Mouse (Mus musculus): Measurements from ENCODE around the gene Tsr1. TPM values are rescaled to one million over a fixed set of nuclear protein-coding genes. Genes with fewer than 3 reads are reported as not detected.

Tsr1 gene
- polyA plus RNA-seq, 1 experiment from 2014 or later: 52.7 TPM

DNA sequence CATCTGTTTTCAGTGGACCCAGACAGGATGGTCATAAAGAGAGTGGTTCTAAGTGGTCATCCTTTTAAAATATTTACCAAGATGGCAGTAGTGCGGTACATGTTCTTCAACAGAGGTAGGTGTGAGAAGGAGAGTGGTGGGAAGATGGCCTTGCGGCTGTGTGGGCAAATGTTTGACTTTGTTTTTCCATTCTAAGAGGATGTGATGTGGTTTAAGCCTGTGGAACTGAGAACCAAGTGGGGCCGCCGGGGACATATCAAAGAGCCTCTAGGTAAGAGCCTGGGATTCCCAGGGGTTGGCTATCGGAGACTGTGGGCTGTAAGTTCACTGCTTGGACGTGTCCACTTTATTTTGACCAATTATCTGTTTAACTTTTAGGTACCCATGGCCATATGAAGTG, 10.0 kb downstream of the Tsr1 start:
- 95% methylated on average over 6 of the region's 6 CpGs for WGBS
- Histone ChIP-seq H3K9me3 (no peaks in the 10 kb centered on the region), H3K4me1 (no peaks in the 10 kb centered on the region), H3K27ac (no peak overlapping the region), H3K27me3 (ENCODE audit: insufficient read depth, poor library complexity, severe bottlenecking) (no peaks in the 10 kb centered on the region), H3K36me3 (peaks cover 77% of the 10 kb centered on the region), H3K4me3 (no peak overlapping the region)
- no peak for DNase-seq (ENCODE audit: low spot score)

DNA sequence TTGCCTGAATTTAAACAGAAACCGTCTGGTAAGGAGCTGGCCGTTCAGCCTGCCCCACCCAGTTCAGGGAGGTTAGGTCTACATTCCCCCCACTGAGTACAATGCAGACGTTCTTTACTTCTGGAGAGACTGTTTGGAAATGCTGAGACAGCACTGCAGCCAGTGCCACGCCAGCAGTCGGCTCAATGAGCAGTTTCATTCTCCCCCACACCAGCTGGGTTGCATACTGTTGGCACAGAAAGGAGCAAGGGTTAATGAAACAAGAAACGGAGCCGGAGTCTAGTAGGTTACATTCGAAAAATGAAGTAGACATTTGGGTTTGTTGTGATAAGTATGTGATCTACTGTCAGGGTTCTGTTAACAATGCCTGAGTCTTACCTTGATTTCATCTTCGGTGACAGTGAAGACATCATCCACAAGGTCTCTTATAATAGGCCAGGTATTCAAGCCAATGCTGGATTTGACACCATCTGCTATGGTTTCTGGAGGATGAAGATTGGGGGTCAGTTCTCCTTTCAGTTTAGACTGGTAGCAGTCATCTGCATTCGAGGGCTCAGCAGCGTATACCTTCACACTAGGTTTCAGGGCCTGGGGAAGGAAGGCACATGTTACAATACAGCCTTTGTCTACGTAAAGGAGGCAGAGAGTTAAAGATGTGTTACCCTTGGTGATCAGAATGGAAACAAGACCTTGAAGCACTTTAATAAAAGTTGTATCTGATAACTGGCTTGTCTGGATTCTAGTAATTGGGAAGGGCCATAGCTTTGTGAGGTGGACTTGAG, 10.9 kb downstream of the Tsr1 start:
- WGBS: 83% methylated on average over 12 of the region's 12 CpGs
- no peak overlapping the region for H3K27ac ChIP-seq
- no peaks in the 10 kb centered on the region for H3K9me3 ChIP-seq
- no peaks in the 10 kb centered on the region for H3K4me1 ChIP-seq
- H3K4me3 ChIP-seq: no peak overlapping the region
- H3K36me3 ChIP-seq: peaks cover 67% of the 10 kb centered on the region
- no peaks in the 10 kb centered on the region for H3K27me3 ChIP-seq (ENCODE audit: insufficient read depth, poor library complexity, severe bottlenecking)
- DNase-seq (ENCODE audit: low spot score): no peak

DNA sequence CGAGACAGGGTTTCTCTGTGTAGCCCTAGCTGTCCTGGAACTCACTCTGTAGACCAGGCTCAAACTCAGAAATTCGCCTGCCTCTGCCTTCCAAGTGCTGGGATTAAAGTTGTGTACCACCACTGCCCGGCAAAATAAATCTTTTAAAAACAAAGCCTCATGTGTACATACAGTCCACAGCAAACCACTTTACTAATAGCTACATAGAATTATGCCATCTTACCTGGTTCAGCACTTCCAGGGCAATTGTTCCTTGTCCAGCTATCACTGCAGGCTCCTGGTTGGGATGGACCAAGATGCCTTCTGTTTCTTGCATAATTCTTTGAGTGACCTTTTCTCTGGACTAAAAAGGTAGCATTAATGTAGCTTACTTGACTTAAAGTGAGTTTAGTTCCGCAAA, 12.1 kb downstream of the Tsr1 start:
- no peaks in the 10 kb centered on the region for H3K4me1 ChIP-seq
- 85% methylated on average over 4 of the region's 4 CpGs for WGBS
- peaks cover 55% of the 10 kb centered on the region for H3K36me3 ChIP-seq

DNA sequence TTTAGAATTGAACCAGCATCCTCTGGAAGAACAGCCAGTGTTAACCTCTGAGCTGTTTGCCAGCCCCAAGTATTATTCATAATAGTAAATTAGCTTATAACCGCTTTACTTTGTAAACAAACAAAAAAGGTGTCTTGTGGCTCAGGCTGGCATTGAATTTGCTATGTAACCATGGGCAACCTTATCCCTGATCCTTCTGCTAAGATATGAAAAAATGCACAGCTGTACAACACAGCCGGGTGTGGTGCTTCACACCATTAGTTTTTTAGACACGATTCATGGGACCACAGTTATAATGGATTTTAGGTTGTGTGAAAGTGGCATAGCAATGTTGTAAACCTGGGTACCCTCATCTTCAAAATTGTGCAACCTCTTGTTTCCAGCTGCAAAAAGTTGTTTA, 14.6 kb downstream of the Tsr1 start:
- H3K4me1 ChIP-seq: peaks cover 7% of the 10 kb centered on the region; the same call in 1 of the 2 replicates
- no peaks in the 10 kb centered on the region for H3K9me3 ChIP-seq
- H3K27ac ChIP-seq: no peak overlapping the region
- peaks cover 36% of the 10 kb centered on the region for H3K36me3 ChIP-seq
- H3K4me3 ChIP-seq: no peak overlapping the region
- 84% methylated on average over 3 of the region's 3 CpGs for WGBS
- DNase-seq (ENCODE audit: low spot score): no peak
- no peaks in the 10 kb centered on the region for H3K27me3 ChIP-seq (ENCODE audit: insufficient read depth, poor library complexity, severe bottlenecking)

More for the DNA sequence above, 12.1 kb downstream of the Tsr1 start:
- H3K27ac ChIP-seq: no peak overlapping the region
- DNase-seq (ENCODE audit: low spot score): no peak
- no peaks in the 10 kb centered on the region for H3K27me3 ChIP-seq (ENCODE audit: insufficient read depth, poor library complexity, severe bottlenecking)
- H3K9me3 ChIP-seq: no peaks in the 10 kb centered on the region
- H3K4me3 ChIP-seq: no peak overlapping the region

DNA sequence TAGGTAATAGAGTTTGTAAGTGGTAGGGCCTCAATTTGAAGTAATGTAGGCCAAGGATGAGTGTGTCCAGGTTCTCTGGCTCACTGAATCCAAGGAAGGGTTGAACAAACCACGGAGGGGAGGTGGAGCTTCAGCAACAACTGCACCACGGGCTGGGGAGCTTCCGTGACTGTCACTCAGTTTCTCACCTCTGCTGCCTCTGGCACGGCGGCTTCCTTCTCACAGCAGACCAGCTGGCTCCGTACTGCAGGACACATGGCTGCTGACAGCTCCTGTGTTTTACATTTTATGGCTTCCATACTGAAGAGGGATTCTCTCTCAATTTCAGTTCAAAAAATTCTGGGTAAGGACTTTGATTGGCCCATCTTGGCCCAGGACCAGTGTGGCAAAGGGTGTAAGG, 21.4 kb downstream of the Tsr1 start:
- Histone ChIP-seq H3K9me3 (no peaks in the 10 kb centered on the region), H3K4me3 (no peak overlapping the region), H3K4me1 (peaks cover 7% of the 10 kb centered on the region; the same call in 1 of the 2 replicates), H3K27ac (no peak overlapping the region), H3K27me3 (ENCODE audit: insufficient read depth, poor library complexity, severe bottlenecking) (no peaks in the 10 kb centered on the region), H3K36me3 (peaks cover 31% of the 10 kb centered on the region)
- WGBS: 79% methylated on average over 6 of the region's 6 CpGs
- DNase-seq (ENCODE audit: low spot score): no peak

DNA sequence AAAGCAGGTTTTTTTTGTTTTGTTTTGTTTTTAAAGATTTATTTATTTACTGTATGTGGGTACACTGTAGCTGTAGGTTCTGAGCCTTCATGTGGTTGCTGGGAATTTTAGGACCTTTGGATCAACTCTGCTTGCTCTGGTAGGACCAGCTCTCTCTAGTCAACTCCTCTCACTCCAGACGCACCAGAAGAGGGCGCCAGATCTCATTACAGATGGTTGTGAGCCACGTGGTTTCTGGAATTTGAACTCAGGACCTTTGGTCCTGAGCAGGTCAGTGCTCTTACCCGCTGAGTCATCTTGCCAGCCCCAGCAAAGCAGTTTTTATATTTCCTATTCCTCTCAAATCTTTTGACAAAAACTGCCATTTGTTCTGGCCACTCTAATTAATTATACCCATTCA, 26.3 kb downstream of the Tsr1 start:
- H3K4me1 ChIP-seq: peaks cover 15% of the 10 kb centered on the region; the same call in 1 of the 2 replicates

DNA sequence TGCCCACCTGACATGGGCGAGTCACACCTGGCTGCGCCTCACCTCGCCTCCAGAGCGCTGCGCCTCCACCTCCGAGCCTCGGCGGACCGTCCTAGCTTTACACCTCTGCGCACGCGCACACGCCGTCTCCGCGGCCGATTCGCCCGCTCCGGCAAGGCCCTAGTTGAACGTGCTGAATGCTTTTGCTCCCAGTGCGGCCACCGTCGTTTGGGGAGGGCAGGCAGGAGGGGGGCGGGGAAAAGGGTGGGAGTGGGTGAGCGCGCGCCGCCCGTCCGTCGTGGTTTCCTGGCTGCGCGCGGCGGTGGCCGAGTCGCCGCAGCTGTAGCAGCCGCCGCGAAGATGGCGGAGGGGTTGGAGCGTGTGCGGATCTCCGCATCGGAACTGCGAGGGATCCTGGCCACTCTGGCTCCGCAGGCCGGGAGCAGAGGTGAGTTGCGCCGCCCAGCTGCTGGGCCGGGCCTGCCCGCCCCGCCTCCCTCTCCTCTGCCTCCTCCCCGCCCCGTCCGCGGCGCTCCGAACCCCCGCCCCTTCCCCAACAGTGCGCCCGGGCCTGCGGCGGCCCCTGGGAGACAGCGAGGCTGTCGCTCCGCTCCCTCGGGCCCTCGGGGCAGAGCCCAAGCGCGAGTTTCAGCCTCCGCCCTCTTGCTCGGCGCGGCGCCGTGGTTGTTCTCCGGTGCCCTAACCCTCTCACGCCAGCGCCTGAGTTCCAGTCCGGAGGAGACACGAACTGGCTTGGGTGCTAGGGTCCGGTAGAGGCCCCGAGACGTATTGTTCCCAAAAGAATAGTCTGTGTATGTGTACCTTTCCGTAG, 27.9 kb downstream of the Tsr1 start, which contains the start of the genes Smg6 and Srr:
Smg6 (plus strand) TSS at position 247 of the 811 bp plus-strand sequence.
Srr (minus strand) TSS at position 372 of the 811 bp plus-strand sequence.
- no peaks in the 10 kb centered on the region for H3K27me3 ChIP-seq (ENCODE audit: insufficient read depth, poor library complexity, severe bottlenecking)
- peaks cover 15% of the 10 kb centered on the region; the same call in 1 of the 2 replicates for H3K4me1 ChIP-seq
- under 1% methylated on average over 79 of the region's 88 CpGs for WGBS

More for the DNA sequence above, 26.3 kb downstream of the Tsr1 start:
- Histone ChIP-seq H3K4me3 (no peak overlapping the region), H3K9me3 (no peaks in the 10 kb centered on the region), H3K36me3 (peaks cover 10% of the 10 kb centered on the region), H3K27me3 (ENCODE audit: insufficient read depth, poor library complexity, severe bottlenecking) (no peaks in the 10 kb centered on the region), H3K27ac (no peak overlapping the region)
- DNase-seq (ENCODE audit: low spot score): no peak
- WGBS: 67% methylated on average over 4 of the region's 4 CpGs

DNA sequence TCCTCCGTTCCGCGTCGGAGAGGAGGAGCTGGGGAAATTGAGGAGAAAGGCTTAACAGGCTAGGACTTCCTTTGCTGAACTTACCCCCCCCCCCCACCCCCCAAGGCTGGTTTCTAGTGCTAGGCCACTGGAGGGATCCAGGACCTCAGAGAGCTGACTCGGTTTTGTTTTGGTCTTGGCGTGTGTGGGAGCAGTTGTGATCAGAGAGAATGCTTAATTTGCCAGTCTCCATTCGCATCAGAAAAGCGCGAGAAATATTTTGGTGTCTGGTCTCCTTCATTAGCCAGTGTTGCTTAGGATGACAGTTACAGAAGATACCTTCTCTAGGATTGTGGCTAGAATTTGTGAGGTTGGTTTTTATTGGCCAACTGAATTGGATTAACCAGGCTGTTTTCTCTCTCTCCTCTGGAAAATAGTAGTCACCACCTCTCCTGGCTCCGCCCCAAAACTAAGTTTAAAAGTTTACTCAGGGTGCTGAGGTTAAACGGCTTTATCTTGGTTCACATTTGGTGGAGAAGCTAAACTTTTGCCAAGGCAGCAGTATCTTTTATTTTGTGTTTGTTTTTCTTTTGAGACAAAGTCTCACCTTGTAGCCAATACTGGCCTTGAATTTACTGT, 28.6 kb downstream of the Tsr1 start:
- peaks cover 15% of the 10 kb centered on the region; the same call in 1 of the 2 replicates for H3K4me1 ChIP-seq
- no peaks in the 10 kb centered on the region for H3K27me3 ChIP-seq (ENCODE audit: insufficient read depth, poor library complexity, severe bottlenecking)
- H3K9me3 ChIP-seq: no peaks in the 10 kb centered on the region
- H3K27ac ChIP-seq: peak overlapping the region; percentile 94
- DNase-seq (ENCODE audit: low spot score): no peak
- WGBS: 5% methylated on average over 11 of the region's 11 CpGs
- peak overlapping the region; percentile 83 for H3K4me3 ChIP-seq
- H3K36me3 ChIP-seq: peaks cover 22% of the 10 kb centered on the region

More for the DNA sequence above, 27.9 kb downstream of the Tsr1 start, which contains the start of the genes Smg6 and Srr:
- H3K9me3 ChIP-seq: no peaks in the 10 kb centered on the region
- peak within 1 kb of the TSS; percentile 83 for H3K4me3 ChIP-seq
- peak; percentile 98 for DNase-seq (ENCODE audit: low spot score)
- H3K27ac ChIP-seq: peak within 1 kb of the TSS; percentile 94
- H3K36me3 ChIP-seq: peaks cover 17% of the 10 kb centered on the region

DNA sequence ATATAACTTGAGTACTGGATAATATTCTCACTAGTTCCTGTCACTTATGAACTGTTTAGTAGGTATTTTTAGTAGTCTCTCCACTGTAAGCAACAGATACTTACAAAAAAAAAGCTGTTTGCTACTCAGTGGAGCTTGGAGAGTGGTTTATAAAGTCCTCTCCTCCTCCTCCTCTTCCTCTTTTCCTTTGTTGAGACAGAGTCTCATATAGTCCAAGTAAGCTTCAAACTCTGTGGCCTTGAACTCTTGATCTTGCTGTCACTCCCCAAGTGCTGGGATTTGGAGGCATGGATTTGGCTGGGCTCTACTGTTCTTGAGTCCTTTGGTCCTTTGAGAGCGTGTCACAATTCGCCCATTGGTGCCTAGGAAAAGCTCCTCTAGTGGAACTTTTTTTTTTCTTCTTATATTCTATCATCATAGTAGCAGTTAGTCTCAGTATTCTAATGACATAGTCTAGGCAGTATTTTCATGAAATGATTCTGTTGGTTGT, 29.4 kb downstream of the Tsr1 start:
- DNase-seq (ENCODE audit: low spot score): no peak
- Histone ChIP-seq H3K4me3 (no peak overlapping the region), H3K27me3 (ENCODE audit: insufficient read depth, poor library complexity, severe bottlenecking) (no peaks in the 10 kb centered on the region), H3K9me3 (no peaks in the 10 kb centered on the region), H3K27ac (no peak overlapping the region), H3K4me1 (peaks cover 15% of the 10 kb centered on the region; the same call in 1 of the 2 replicates), H3K36me3 (peaks cover 30% of the 10 kb centered on the region)
- WGBS: 92% methylated on average over 2 of the region's 2 CpGs

DNA sequence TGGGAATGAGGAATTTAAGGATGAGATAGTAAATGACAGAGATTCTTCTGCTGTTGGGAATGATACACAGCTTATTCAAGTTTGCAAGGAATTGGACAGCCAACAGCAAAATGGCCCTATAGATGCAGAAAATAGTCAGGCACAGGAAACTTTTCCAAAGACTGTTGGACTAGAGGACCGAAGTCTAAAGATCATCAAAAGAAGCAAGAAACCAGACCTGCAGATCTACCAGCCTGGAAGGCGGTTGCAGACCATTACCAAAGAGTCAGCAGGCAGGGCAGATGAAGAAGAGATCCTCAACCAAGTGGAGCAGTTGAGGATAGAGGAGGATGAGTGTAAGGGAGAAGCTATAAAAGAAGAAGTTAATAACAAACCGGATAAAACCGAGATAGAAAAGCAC, 31.2 kb downstream of the Tsr1 start:
- WGBS: 85% methylated on average over 4 of the region's 4 CpGs
- Histone ChIP-seq H3K27ac (no peak overlapping the region), H3K36me3 (peaks cover 48% of the 10 kb centered on the region), H3K9me3 (no peaks in the 10 kb centered on the region), H3K27me3 (ENCODE audit: insufficient read depth, poor library complexity, severe bottlenecking) (no peaks in the 10 kb centered on the region), H3K4me3 (no peak overlapping the region), H3K4me1 (peaks cover 15% of the 10 kb centered on the region; the same call in 1 of the 2 replicates)
- no peak for DNase-seq (ENCODE audit: low spot score)

DNA sequence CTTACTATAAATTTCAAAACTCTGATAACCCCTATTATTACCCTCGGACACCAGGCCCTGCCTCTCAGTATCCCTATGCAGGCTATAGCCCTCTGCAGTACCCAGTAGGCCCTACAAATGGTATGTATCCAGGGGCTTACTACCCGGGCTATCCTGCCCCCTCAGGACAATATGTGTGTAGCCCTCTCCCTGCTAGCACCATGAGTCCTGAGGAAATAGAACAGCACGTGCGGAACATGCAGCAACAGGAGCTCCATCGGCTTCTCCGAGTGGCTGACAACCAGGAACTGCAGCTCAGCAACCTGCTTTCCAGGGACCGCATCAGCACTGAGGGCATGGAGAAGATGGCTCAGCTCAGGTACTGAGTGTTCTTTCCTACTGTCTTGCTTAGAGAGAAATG, 32.5 kb downstream of the Tsr1 start:
- WGBS: 90% methylated on average over 7 of the region's 7 CpGs
- peaks cover 61% of the 10 kb centered on the region for H3K36me3 ChIP-seq

DNA sequence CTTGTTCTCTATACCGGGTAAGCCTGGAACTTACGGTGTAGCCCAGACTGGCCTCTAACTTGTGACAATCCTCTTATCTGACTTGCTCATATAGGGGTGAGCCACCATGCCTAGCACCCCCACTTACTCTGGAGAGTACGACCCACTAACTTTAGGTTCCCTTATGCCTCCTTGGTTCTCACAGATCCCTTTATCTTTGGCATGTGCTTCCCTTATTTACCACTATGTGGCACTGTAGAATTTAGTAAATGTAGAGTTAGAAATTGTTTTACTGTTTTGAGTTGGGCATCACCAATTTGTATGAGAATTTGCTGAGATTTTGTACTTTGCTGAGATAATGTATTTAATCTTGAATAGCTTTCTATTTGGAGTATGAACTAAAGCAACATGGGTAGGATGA, 48.5 kb downstream of the Tsr1 start:
- no peak for DNase-seq (ENCODE audit: low spot score)
- H3K27me3 ChIP-seq (ENCODE audit: insufficient read depth, poor library complexity, severe bottlenecking): no peaks in the 10 kb centered on the region
- H3K4me1 ChIP-seq: no peaks in the 10 kb centered on the region
- 77% methylated on average over 3 of the region's 3 CpGs for WGBS
- no peaks in the 10 kb centered on the region for H3K9me3 ChIP-seq
- no peak overlapping the region for H3K4me3 ChIP-seq
- no peak overlapping the region for H3K27ac ChIP-seq
- H3K36me3 ChIP-seq: peaks cover 42% of the 10 kb centered on the region

More for the DNA sequence above, 32.5 kb downstream of the Tsr1 start:
- no peak for DNase-seq (ENCODE audit: low spot score)
- Histone ChIP-seq H3K9me3 (no peaks in the 10 kb centered on the region), H3K27ac (no peak overlapping the region), H3K4me3 (no peak overlapping the region), H3K4me1 (peaks cover 9% of the 10 kb centered on the region; the same call in 1 of the 2 replicates), H3K27me3 (ENCODE audit: insufficient read depth, poor library complexity, severe bottlenecking) (no peaks in the 10 kb centered on the region)

Data from heart, embryonic 10.5 days (tissue).